Mouse (Mus musculus) lung, postnatal 0 days (tissue): ENCODE results near the gene Prkcq. TPM values are rescaled to one million over a fixed set of nuclear protein-coding genes. Genes with fewer than 3 reads are reported as not detected.

Experiments
- ATAC-seq: fragments of 200-750 bp; cut with Nextera tagmentation; 2 replicates; pipeline ENCODE4 v1.8.0; 2017; ENCODE audit warnings: moderate library complexity
- DNase-seq: peaks from one replicate; pipeline ENCODE4 v3.0.0-alpha.2; 2016; ENCODE audit warnings: low spot score
- H3K27ac ChIP-seq: fragments of 300-500 bp; sonication (generic); 2 replicates; pipeline ENCODE4 v1.5.1; 2014; ENCODE audit warnings: antibody characterized with exemption, mild to moderate bottlenecking, low read length, mixed read lengths
- H3K27me3 ChIP-seq: fragments of 300-500 bp; sonication (generic); replicated peaks from 2 replicates; pipeline ENCODE4 v1.6.1; 2014; ENCODE audit warnings: low read length, mixed read lengths; ENCODE audit not compliant: insufficient read depth
- H3K36me3 ChIP-seq: fragments of 300-500 bp; sonication (generic); 2 replicates; pipeline ENCODE4 v1.6.1; 2014; ENCODE audit warnings: low read length, mixed read lengths; ENCODE audit not compliant: insufficient read depth
- H3K4me1 ChIP-seq: fragments of 300-500 bp; sonication (generic); 2 replicates; pipeline ENCODE4 v1.6.1; 2014; ENCODE audit warnings: antibody characterized with exemption, low read depth, low read length, mixed read lengths; ENCODE audit not compliant: insufficient read depth
- H3K4me2 ChIP-seq: fragments of 300-500 bp; sonication (generic); replicated peaks from 2 replicates; pipeline ENCODE4 v1.6.1; 2014; ENCODE audit warnings: low read depth, mild to moderate bottlenecking, low read length, moderate library complexity, mixed read lengths
- H3K4me3 ChIP-seq: fragments of 300-500 bp; sonication (generic); 2 replicates; pipeline ENCODE4 v1.5.1; 2014; ENCODE audit warnings: low read depth, low read length
- H3K9ac ChIP-seq: fragments of 300-500 bp; sonication (generic); replicated peaks from 2 replicates; pipeline ENCODE4 v1.6.1; 2014; ENCODE audit warnings: low read depth, mild to moderate bottlenecking
- H3K9me3 ChIP-seq: fragments of 300-500 bp; sonication (generic); 2 replicates; pipeline ENCODE4 v1.6.1; 2016; ENCODE audit warnings: low read length, mixed read lengths
- CTCF ChIP-seq: IDR thresholded peaks from 2 replicates; pipeline ENCODE4 v1.5.1; 2016; ENCODE audit warnings: antibody characterized with exemption, mild to moderate bottlenecking
- EP300 ChIP-seq: IDR thresholded peaks from 2 replicates; pipeline ENCODE4 v1.6.1; 2016; ENCODE audit warnings: antibody characterized with exemption, mild to moderate bottlenecking, control low read depth
- WGBS: fragments of 180-500 bp; shearing (Covaris S2); extraction: QIAGEN DNeasy Blood & Tissue Kit; methylation state at CpG from one replicate; pipeline ENCODE4 v1.1.7; 2014; 5-methylcytosine and 5-hydroxymethylcytosine counted together
- polyA plus RNA-seq: library from polyadenylated mRNA; unstranded; fragments of >200 nt; fragmentation: Nextera tagmentation; extraction: Ambion mirVana; gene quantifications from 2 replicates; pipeline ENCODE4 v1.2.1, GENCODE M21; 2015

Gene Prkcq
- polyA plus RNA-seq, 1 experiment from 2014 or later, result 2.2 TPM

DNA sequence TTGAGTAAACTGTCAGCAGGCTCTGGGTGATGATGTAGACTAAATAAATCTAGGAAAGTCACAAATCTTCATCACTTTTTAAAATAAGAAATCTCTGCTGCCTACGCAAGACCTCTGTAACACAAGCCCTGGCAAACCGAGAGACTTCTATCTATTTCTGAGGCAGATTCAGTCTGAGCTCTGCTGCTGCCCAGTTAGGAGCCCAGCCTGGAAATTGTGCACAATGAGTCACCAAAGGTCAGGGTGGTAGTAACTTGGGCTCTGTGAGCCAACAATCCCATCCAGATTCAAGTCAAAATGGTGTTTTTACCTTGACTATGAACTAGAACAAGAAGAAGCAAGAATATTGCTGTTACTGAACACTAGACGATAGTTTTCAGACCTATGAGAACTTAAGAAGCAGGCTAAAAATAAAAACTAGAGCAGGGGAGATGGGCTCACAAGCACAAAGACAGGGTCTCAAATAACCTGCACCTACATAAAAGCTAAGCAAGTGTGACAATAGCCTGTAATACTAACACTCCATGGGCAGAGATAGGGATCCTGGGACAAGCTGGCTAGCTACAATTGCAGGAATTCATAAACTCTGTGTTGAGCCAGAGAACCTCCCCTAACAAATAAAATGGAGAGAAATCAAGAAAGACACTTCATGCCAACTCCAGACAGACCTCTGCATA is 53.0 kb downstream of the Prkcq start:
- TF ChIP-seq EP300 (no peak), CTCF (no peak)
- H3K4me3 ChIP-seq, result no peak overlapping the region
- H3K4me2 ChIP-seq, result no peak overlapping the region
- H3K4me1 ChIP-seq, result no peaks in the 10 kb centered on the region
- no peak overlapping the region for H3K9ac ChIP-seq
- ATAC-seq (no peak), DNase-seq (no peak)
- no peaks in the 10 kb centered on the region for H3K36me3 ChIP-seq
- H3K27ac ChIP-seq, result no peak overlapping the region
- 79% methylated on average over 3 of the region's 3 CpGs for whole genome bisulfite sequencing
- no peaks in the 10 kb centered on the region for H3K9me3 ChIP-seq
- H3K27me3 ChIP-seq, result no peaks in the 10 kb centered on the region

DNA sequence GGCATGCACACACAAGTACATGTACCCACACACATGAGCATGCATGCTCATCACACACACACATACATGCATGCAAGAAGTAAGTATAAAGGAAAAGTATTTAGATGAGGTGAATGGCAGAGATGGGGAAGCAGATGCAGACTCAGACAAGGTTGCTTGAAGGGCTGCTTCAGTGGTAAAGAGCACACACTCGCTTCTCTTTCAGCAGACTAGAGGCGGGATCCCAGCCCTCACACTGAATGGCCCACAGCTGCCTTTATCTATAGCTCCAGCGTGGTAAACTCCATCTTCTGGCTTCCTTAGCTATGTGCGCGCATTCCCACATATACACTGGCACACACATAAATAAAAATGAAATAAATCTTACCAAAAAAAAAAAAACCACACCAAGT is 53.6 kb downstream of the Prkcq start:
- Histone ChIP-seq H3K27me3 (no peaks in the 10 kb centered on the region), H3K9ac (no peak overlapping the region), H3K27ac (no peak overlapping the region), H3K4me1 (no peaks in the 10 kb centered on the region), H3K36me3 (no peaks in the 10 kb centered on the region), H3K4me3 (no peak overlapping the region), H3K9me3 (no peaks in the 10 kb centered on the region), H3K4me2 (no peak overlapping the region)
- DNase-seq (no peak), ATAC-seq (no peak)
- 78% methylated on average over 5 of the region's 5 CpGs for WGBS
- TF ChIP-seq EP300 (no peak), CTCF (no peak)

DNA sequence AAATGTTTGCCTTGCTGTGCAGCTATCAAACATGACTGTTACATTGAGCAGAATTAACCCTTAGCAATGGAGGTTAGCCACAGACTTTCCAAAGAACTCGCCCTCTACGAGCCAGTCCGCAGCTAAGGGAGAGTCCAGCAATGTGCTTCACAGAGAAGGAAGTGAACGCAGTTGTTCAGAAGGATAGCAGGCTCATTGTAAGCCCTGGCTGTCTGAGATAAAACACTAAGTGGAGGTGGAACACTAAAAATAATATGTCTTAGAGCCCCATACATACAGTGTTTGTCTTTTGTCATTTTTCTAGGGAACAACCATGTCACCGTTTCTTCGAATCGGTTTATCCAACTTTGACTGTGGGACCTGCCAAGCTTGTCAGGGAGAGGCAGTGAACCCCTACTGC is 54.6 kb downstream of the Prkcq start:
- no peak for ATAC-seq

DNA sequence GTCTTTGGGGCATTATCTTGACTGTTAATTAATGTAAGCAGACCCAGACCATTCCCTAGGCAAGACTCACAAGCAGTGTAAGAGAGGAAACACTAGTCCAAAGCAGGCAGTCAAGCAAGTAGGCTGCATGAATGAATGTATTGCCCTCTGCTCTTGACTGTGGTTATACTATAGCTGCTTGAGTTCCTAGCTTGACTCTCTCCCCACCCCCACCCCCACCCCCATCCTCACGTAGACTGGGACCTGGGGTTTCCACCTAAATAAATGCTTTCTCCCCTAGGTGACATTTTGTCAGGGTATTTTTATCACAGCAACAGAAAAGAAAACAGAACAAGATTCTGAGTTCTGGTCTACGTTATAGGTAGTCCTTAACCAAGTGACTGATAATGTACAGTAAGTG is 57.2 kb downstream of the Prkcq start:
- Histone ChIP-seq H3K4me2 (no peak overlapping the region), H3K36me3 (no peaks in the 10 kb centered on the region), H3K27ac (no peak overlapping the region), H3K9ac (no peak overlapping the region), H3K4me3 (no peak overlapping the region), H3K9me3 (no peaks in the 10 kb centered on the region), H3K27me3 (no peaks in the 10 kb centered on the region), H3K4me1 (no peaks in the 10 kb centered on the region)
- ATAC-seq (no peak), DNase-seq (no peak)
- WGBS, result 62% methylated on average over 2 of the region's 2 CpGs
- TF ChIP-seq CTCF (no peak), EP300 (no peak)

More for the DNA sequence above, 54.6 kb downstream of the Prkcq start:
- no peaks in the 10 kb centered on the region for H3K9me3 ChIP-seq
- H3K9ac ChIP-seq, result no peak overlapping the region
- no peaks in the 10 kb centered on the region for H3K4me1 ChIP-seq
- no peak for TF ChIP-seq EP300
- TF ChIP-seq CTCF, result no peak
- no peak for DNase-seq
- 83% methylated on average over 7 of the region's 7 CpGs for WGBS
- no peaks in the 10 kb centered on the region for H3K27me3 ChIP-seq
- no peak overlapping the region for H3K4me3 ChIP-seq
- H3K4me2 ChIP-seq, result no peak overlapping the region
- no peak overlapping the region for H3K27ac ChIP-seq
- H3K36me3 ChIP-seq, result no peaks in the 10 kb centered on the region

DNA sequence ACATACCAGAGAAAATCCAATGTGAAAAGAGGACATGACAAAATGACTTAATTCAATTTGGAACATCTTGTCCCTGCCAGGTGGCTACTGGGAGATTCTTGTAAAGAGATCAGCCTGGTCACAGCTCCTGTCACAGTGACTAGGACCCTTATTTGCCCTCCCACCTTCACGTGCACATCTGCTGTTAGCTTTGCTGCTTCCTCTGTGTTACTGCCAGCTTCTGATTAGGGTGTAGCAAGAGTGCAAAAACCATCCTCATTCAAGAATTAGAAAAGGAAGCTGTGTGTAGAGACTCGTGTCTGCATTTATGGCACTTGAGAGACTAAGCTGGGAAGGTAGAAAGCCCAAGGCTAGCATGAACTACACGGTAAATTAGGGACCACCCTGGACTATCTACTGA is 59.2 kb downstream of the Prkcq start:
- ATAC-seq (no peak), DNase-seq (no peak)
- TF ChIP-seq EP300, result no peak
- no peak for TF ChIP-seq CTCF
- Histone ChIP-seq H3K36me3 (no peaks in the 10 kb centered on the region), H3K27ac (no peak overlapping the region), H3K27me3 (no peaks in the 10 kb centered on the region), H3K4me3 (no peak overlapping the region), H3K9me3 (no peaks in the 10 kb centered on the region), H3K4me2 (no peak overlapping the region), H3K9ac (no peak overlapping the region), H3K4me1 (no peaks in the 10 kb centered on the region)
- 54% methylated on average over 3 of the region's 3 CpGs for WGBS

DNA sequence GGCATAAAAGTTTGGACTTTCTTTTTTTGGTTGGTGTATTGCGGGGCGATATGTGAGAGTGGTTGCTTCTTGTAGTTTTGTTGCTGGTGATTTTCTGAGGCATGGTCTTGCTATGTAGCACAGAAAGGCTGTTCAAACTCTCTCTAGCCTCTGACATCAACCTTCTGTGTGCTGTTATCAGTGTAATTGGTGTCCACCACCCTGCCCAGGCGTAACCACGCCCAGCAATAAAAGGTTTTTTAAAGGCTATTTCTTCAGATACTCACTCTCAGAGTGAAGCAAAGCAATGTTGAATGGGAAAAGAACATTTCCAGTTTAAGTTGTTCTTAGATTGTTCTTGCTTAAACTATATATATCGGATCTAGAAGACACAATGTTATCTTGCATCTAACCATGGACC is 60.1 kb downstream of the Prkcq start:
- ATAC-seq, result no peak
- no peaks in the 10 kb centered on the region for H3K4me1 ChIP-seq
- H3K27ac ChIP-seq, result no peak overlapping the region
- H3K27me3 ChIP-seq, result no peaks in the 10 kb centered on the region
- no peak overlapping the region for H3K4me3 ChIP-seq
- no peak overlapping the region for H3K9ac ChIP-seq
- 91% methylated on average over 5 of the region's 5 CpGs for WGBS
- TF ChIP-seq CTCF, result no peak
- TF ChIP-seq EP300, result no peak
- no peak overlapping the region for H3K4me2 ChIP-seq
- H3K36me3 ChIP-seq, result no peaks in the 10 kb centered on the region
- H3K9me3 ChIP-seq, result no peaks in the 10 kb centered on the region
- DNase-seq, result no peak

DNA sequence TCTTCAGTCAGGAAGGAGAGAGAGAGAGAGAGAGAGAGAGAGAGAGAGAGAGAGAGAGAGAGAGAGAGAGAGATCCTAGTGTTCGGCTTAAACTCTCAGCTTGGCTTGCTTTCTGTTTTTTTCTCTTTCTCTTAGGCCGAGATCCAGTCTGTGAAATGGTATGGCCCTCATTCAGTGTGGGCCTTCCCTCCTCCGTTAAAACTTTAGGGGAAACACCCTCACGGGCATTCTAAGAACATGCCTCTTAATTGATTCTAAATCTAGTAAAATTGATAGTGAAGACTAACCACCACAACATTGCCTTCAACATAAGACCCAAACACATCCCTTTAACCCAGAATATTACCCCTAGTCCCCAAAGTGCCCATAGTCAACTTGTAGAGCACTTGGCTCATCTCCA is 66.3 kb downstream of the Prkcq start:
- Histone ChIP-seq H3K9ac (no peak overlapping the region), H3K36me3 (no peaks in the 10 kb centered on the region), H3K4me1 (no peaks in the 10 kb centered on the region), H3K4me2 (no peak overlapping the region), H3K27ac (no peak overlapping the region), H3K9me3 (no peaks in the 10 kb centered on the region), H3K27me3 (no peaks in the 10 kb centered on the region), H3K4me3 (no peak overlapping the region)
- no peak for TF ChIP-seq EP300
- TF ChIP-seq CTCF, result no peak
- no peak for DNase-seq
- whole genome bisulfite sequencing, result 86% methylated on average over 4 of the region's 4 CpGs
- no peak for ATAC-seq
